Mouse (Mus musculus) MEL (cell line): ENCODE results near the gene Immp2l. TPM values are rescaled to one million over a fixed set of nuclear protein-coding genes. Genes with fewer than 3 reads are reported as not detected.

Experiments used
- DNase-seq: peaks from one replicate; pipeline ENCODE4 v3.0.0; 2011; ENCODE audit warnings: low read depth, low spot score
- H3K27ac ChIP-seq: 2 replicates; pipeline ENCODE4 v1.5.1; 2012; ENCODE audit warnings: low read depth, mild to moderate bottlenecking, control low read depth, low read length, moderate library complexity; ENCODE audit not compliant: control insufficient read depth
- H3K27me3 ChIP-seq, 2 experiments: fragments of 150-350 bp in 1 of 2; sonication (generic) in 1 of 2; 2 replicates each; pipeline ENCODE4 v1.6.1; 2012; ENCODE audit warnings: low read length in 2 of 2, mild to moderate bottlenecking in 2 of 2, improper control_type of control experiment in 1 of 2, moderate library complexity in 1 of 2; ENCODE audit not compliant: insufficient read depth in 2 of 2, control insufficient read depth in 1 of 2
- H3K36me3 ChIP-seq, 2 experiments: 2 replicates each; pipeline ENCODE4 v1.6.1; 2012 to 2014; ENCODE audit warnings: low read length in 2 of 2, improper control_type of control experiment in 1 of 2, inconsistent platforms in 1 of 2, mild to moderate bottlenecking in 1 of 2; ENCODE audit not compliant: insufficient read depth in 2 of 2, control insufficient read depth in 1 of 2
- H3K4me1 ChIP-seq, 2 experiments: fragments of 150-350 bp in 1 of 2; sonication (generic) in 1 of 2; 2 replicates each; pipeline ENCODE4 v1.6.1; 2012; ENCODE audit warnings: low read length in 2 of 2, improper control_type of control experiment in 1 of 2, mild to moderate bottlenecking in 1 of 2; ENCODE audit not compliant: insufficient read depth in 2 of 2, control insufficient read depth in 1 of 2
- H3K4me3 ChIP-seq, 2 experiments: fragments of 150-350 bp in 1 of 2; sonication (generic) in 1 of 2; 2 replicates each; pipeline ENCODE4 v1.5.1; 2012; ENCODE audit warnings: low read depth in 2 of 2, low read length in 2 of 2, mild to moderate bottlenecking in 2 of 2, moderate library complexity in 2 of 2, control low read depth in 1 of 2, improper control_type of control experiment in 1 of 2; ENCODE audit not compliant: control insufficient read depth in 1 of 2, insufficient read depth in 1 of 2
- H3K79me2 ChIP-seq: 2 replicates; pipeline ENCODE4 v1.6.1; 2012; ENCODE audit warnings: mild to moderate bottlenecking, low read length, moderate library complexity; ENCODE audit not compliant: control insufficient read depth, poor library complexity, insufficient read depth
- H3K9ac ChIP-seq: 2 replicates; pipeline ENCODE4 v1.6.1; 2012; ENCODE audit warnings: low read depth, mild to moderate bottlenecking, control low read depth, low read length, moderate library complexity; ENCODE audit not compliant: control insufficient read depth, poor library complexity, severe bottlenecking
- H3K9me3 ChIP-seq: fragments of 150-350 bp; sonication (generic); replicated peaks from 2 replicates; pipeline ENCODE4 v1.6.1; 2012; ENCODE audit warnings: mild to moderate bottlenecking, low read length, improper control_type of control experiment, moderate library complexity; ENCODE audit not compliant: insufficient read depth
- BHLHE40 ChIP-seq: IDR thresholded peaks from 2 replicates; pipeline ENCODE4 v1.6.1; 2012; ENCODE audit warnings: low read depth, mild to moderate bottlenecking, inconsistent platforms, low read length, improper control_type of control experiment, borderline replicate concordance
- CHD2 ChIP-seq: IDR thresholded peaks from 2 replicates; pipeline ENCODE4 v1.6.1; 2011; ENCODE audit warnings: low read length, improper control_type of control experiment
- CTCF ChIP-seq, 3 experiments: IDR thresholded peaks in 2 of 3; conservative IDR thresholded peaks in 1 of 3; 2 replicates each; pipeline ENCODE4 v1.5.1; 2011 to 2012; ENCODE audit warnings: low read length in 3 of 3, low read depth in 2 of 3, mild to moderate bottlenecking in 2 of 3, improper control_type of control experiment in 1 of 3, inconsistent platforms in 1 of 3, mixed read lengths in 1 of 3, moderate library complexity in 1 of 3; ENCODE audit not compliant: control insufficient read depth in 1 of 3, insufficient read depth in 1 of 3, poor library complexity in 1 of 3, severe bottlenecking in 1 of 3
- EP300 ChIP-seq, 2 experiments: IDR thresholded peaks; 2 replicates each; pipeline ENCODE4 v1.6.1; 2011; ENCODE audit warnings: improper control_type of control experiment in 2 of 2, low read length in 2 of 2, low read depth in 1 of 2, mild to moderate bottlenecking in 1 of 2
- ETS1 ChIP-seq: IDR thresholded peaks from 2 replicates; pipeline ENCODE4 v1.6.1; 2012; ENCODE audit warnings: low read depth, mild to moderate bottlenecking, inconsistent platforms, low read length, improper control_type of control experiment, moderate library complexity
- GABPA ChIP-seq: IDR thresholded peaks from 2 replicates; pipeline ENCODE4 v1.6.1; 2012; ENCODE audit warnings: low read depth, mild to moderate bottlenecking, inconsistent platforms, low read length, improper control_type of control experiment, moderate library complexity
- GATA1 ChIP-seq: IDR thresholded peaks from 2 replicates; pipeline ENCODE4 v1.6.1; 2011; ENCODE audit warnings: low read depth, low read length, improper control_type of control experiment
- JUND ChIP-seq: IDR thresholded peaks from 2 replicates; pipeline ENCODE4 v1.6.1; 2011; ENCODE audit warnings: low read depth, mild to moderate bottlenecking, improper control_type of control experiment, low read length
- KAT2A ChIP-seq: conservative IDR thresholded peaks from 2 replicates; pipeline ENCODE4 v1.6.1; 2012; ENCODE audit warnings: low read depth, low read length, improper control_type of control experiment, inconsistent platforms
- MAX ChIP-seq: IDR thresholded peaks from 2 replicates; pipeline ENCODE4 v1.6.1; 2011; ENCODE audit warnings: low read length, improper control_type of control experiment
- MAZ ChIP-seq: IDR thresholded peaks from 2 replicates; pipeline ENCODE4 v1.6.1; 2012; ENCODE audit warnings: low read depth, mild to moderate bottlenecking, inconsistent platforms, low read length, improper control_type of control experiment
- MYB ChIP-seq: IDR thresholded peaks from 2 replicates; pipeline ENCODE4 v1.6.1; 2011; ENCODE audit warnings: mild to moderate bottlenecking, low read depth, low read length, improper control_type of control experiment
- MYC ChIP-seq: IDR thresholded peaks from 2 replicates; pipeline ENCODE4 v1.6.1; 2011; ENCODE audit warnings: low read depth, mild to moderate bottlenecking, low read length, improper control_type of control experiment, moderate library complexity
- NELFE ChIP-seq: IDR thresholded peaks from 2 replicates; pipeline ENCODE4 v1.6.1; 2011; ENCODE audit warnings: low read depth, low read length, improper control_type of control experiment
- NRF1 ChIP-seq: IDR thresholded peaks from 2 replicates; pipeline ENCODE4 v1.6.1; 2014; ENCODE audit warnings: low read depth, mild to moderate bottlenecking, inconsistent platforms, low read length, improper control_type of control experiment, moderate library complexity; ENCODE audit not compliant: poor library complexity, insufficient read depth, severe bottlenecking
- POLR2A ChIP-seq, 2 experiments: IDR thresholded peaks; 2 replicates each; pipeline ENCODE4 v1.6.1; 2011 to 2012; ENCODE audit warnings: low read length in 2 of 2, mild to moderate bottlenecking in 2 of 2, control low read depth in 1 of 2, improper control_type of control experiment in 1 of 2, low read depth in 1 of 2, moderate library complexity in 1 of 2; ENCODE audit not compliant: control insufficient read depth in 1 of 2, insufficient read depth in 1 of 2, poor library complexity in 1 of 2
- RCOR1 ChIP-seq: IDR thresholded peaks from 2 replicates; pipeline ENCODE4 v1.6.1; 2012; ENCODE audit warnings: low read depth, mild to moderate bottlenecking, inconsistent platforms, low read length, improper control_type of control experiment
- SMC3 ChIP-seq: IDR thresholded peaks from 2 replicates; pipeline ENCODE4 v1.6.1; 2011; ENCODE audit warnings: low read depth, low read length, improper control_type of control experiment
- TBP ChIP-seq: IDR thresholded peaks from 2 replicates; pipeline ENCODE4 v1.8.0; 2011; ENCODE audit warnings: low read depth, low read length, improper control_type of control experiment
- TCF12 ChIP-seq: IDR thresholded peaks from 2 replicates; pipeline ENCODE4 v1.6.1; 2014; ENCODE audit warnings: low read depth, mild to moderate bottlenecking, inconsistent platforms, low read length, improper control_type of control experiment, moderate library complexity
- UBTF ChIP-seq: IDR thresholded peaks from 2 replicates; pipeline ENCODE4 v1.6.1; 2012; ENCODE audit warnings: low read depth, mild to moderate bottlenecking, inconsistent platforms, low read length, improper control_type of control experiment, moderate library complexity, borderline replicate concordance; ENCODE audit not compliant: insufficient read depth
- USF1 ChIP-seq: IDR thresholded peaks from 2 replicates; pipeline ENCODE4 v1.6.1; 2014; ENCODE audit warnings: low read depth, mild to moderate bottlenecking, inconsistent platforms, low read length, improper control_type of control experiment, moderate library complexity
- ZKSCAN1 ChIP-seq: IDR thresholded peaks from 2 replicates; pipeline ENCODE4 v1.6.1; 2012; ENCODE audit warnings: low read depth, mild to moderate bottlenecking, inconsistent platforms, low read length, improper control_type of control experiment, moderate library complexity
- ZNF384 ChIP-seq: IDR thresholded peaks from 2 replicates; pipeline ENCODE4 v1.6.1; 2012; ENCODE audit warnings: low read depth, mild to moderate bottlenecking, inconsistent platforms, low read length, improper control_type of control experiment
- polyA plus RNA-seq, 2 experiments: library from polyadenylated mRNA; stranded (reverse) in 1 of 2; unstranded in 1 of 2; fragments of >175 nt in 1 of 2; fragments of >200 nt in 1 of 2; gene quantifications; 2 replicates each; pipeline versions ENCODE4 v1.2.1 to v1.2.4; 2012; ENCODE audit warnings: low replicate concordance in 2 of 2, low read depth in 1 of 2; ENCODE audit not compliant: insufficient read length in 2 of 2, insufficient read depth in 1 of 2, missing spikeins in 1 of 2
- total RNA-seq: library from RNA; depleted of rRNA; stranded (reverse); fragments of 300-350 nt; gene quantifications from 2 replicates; pipeline ENCODE4 v1.2.3, GENCODE M21; 2012

Immp2l gene
- total and polyA plus RNA-seq, 3 experiments: 4.0 to 5.0 TPM; not detected in 1

- no peaks in the 10 kb centered on the region for H3K79me2 ChIP-seq
- H3K27ac ChIP-seq: no peak overlapping the region
- H3K4me1 ChIP-seq: no peaks in the 10 kb centered on the region; a peak in 1 of 4 replicates
- DNase-seq: no peak
- no peaks in the 10 kb centered on the region for H3K27me3 ChIP-seq
- no peak overlapping the region for H3K4me3 ChIP-seq
- H3K9me3 ChIP-seq: no peaks in the 10 kb centered on the region
- TF ChIP-seq BHLHE40: no peak
- no peak for TF ChIP-seq ZKSCAN1
- TF ChIP-seq UBTF: no peak
- TF ChIP-seq USF1: no peak
- TF ChIP-seq GATA1: no peak
- TF ChIP-seq MAZ: no peak
- TF ChIP-seq GABPA: no peak
- TF ChIP-seq SMC3: no peak
- no peak for TF ChIP-seq MAX
- no peak for TF ChIP-seq CHD2
- no peak for TF ChIP-seq TCF12
- TF ChIP-seq ZNF384: no peak
- no peaks in the 10 kb centered on the region for H3K36me3 ChIP-seq
- H3K9ac ChIP-seq: no peak overlapping the region
Observed at GRCm38 (mm10) chr12:41033196-41033595, 9.3 kb downstream of the Immp2l start.

- no peak overlapping the region for H3K4me3 ChIP-seq
- no peaks in the 10 kb centered on the region for H3K9me3 ChIP-seq
- no peak overlapping the region for H3K9ac ChIP-seq
- H3K36me3 ChIP-seq: no peaks in the 10 kb centered on the region
- H3K27me3 ChIP-seq: no peaks in the 10 kb centered on the region
- DNase-seq: no peak
- H3K27ac ChIP-seq: no peak overlapping the region
- TF ChIP-seq MYB (no peak), POLR2A (IDR thresholded peaks at IDR 0.05; ENCODE audit: control insufficient read depth in 1 of 2, insufficient read depth in 1 of 2, low read depth in 1 of 2, low read length in 2 of 2, poor library complexity in 1 of 2) (no peak), NELFE (no peak), ZNF384 (no peak), RCOR1 (no peak), ETS1 (no peak), TBP (no peak), ZKSCAN1 (no peak), GABPA (no peak), NRF1 (no peak), BHLHE40 (no peak), GATA1 (no peak), CTCF (IDR thresholded peaks at IDR 0.05 in 2 of 3, conservative IDR thresholded peaks at IDR 0.05 in 1 of 3; ENCODE audit: control insufficient read depth in 1 of 3, insufficient read depth in 1 of 3, low read depth in 2 of 3, low read length in 3 of 3, poor library complexity in 1 of 3, severe bottlenecking in 1 of 3) (no peak), MAX (no peak), EP300 (IDR thresholded peaks at IDR 0.05; ENCODE audit: low read depth in 1 of 2, low read length in 2 of 2) (no peak), JUND (no peak), MYC (no peak), KAT2A (no peak)
- H3K79me2 ChIP-seq: no peaks in the 10 kb centered on the region
- no peaks in the 10 kb centered on the region for H3K4me1 ChIP-seq
Observed at GRCm38 (mm10) chr12:41039834-41040233, 15.9 kb downstream of the Immp2l start.
